Mouse (Mus musculus) left cerebral cortex, postnatal 10 days (tissue): ENCODE measurements around the gene Mink1. TPM values are rescaled to one million over a fixed set of nuclear protein-coding genes. Genes with fewer than 3 reads are reported as not detected.

Experiments
- DNase-seq, 2 experiments: peaks; one replicate each; pipeline ENCODE4 v3.0.0; 2021 to 2022; ENCODE audit warnings: low spot score in 2 of 2, mixed read lengths in 1 of 2; ENCODE audit errors: extremely low spot score in 1 of 2
- intact Hi-C: fragments of 180-260 bp; cut with DNase I; formaldehyde crosslinking; loops from one replicate; pipeline ENCODE4 v1.15.1; 2025
- total RNA-seq, 2 experiments: library from RNA; stranded (reverse); gene quantifications; 2 replicates each; pipeline ENCODE4 v1.2.3; 2021

Gene Mink1
- total RNA-seq, 2 experiments from 2014 or later, result 252 to 262 TPM

- peak in 1 of 2 experiments; percentile 53 for DNase-seq
- intact Hi-C loops, result no loop called here
Observed at GRCm38 (mm10) chr11:70646259-70646555, 83.5 kb downstream of the Mink1 start.

- DNase-seq, result peak; percentile 96 to 99
- intact Hi-C loops, result no loop called here
Observed at GRCm38 (mm10) chr11:70646691-70647650, 84.3 kb downstream of the Mink1 start, which contains the start of the genes Rnf167 and Slc25a11. Rnf167 (plus strand) TSS chr11:70647235. Slc25a11 (minus strand) TSS chr11:70647479.

GRCm38 (mm10) chr11:70647716-70648420, 85.2 kb downstream of the Mink1 start:
- peak in 1 of 2 experiments; percentile 66 for DNase-seq
- intact Hi-C loops, result no loop called here

GRCm38 (mm10) chr11:70648512-70648911, 85.8 kb downstream of the Mink1 start:
- no peak for DNase-seq
- intact Hi-C loops, result no loop called here

- DNase-seq, result no peak
Observed at GRCm38 (mm10) chr11:70649185-70649734, 86.6 kb downstream of the Mink1 start.

GRCm38 (mm10) chr11:70650322-70651175, 87.9 kb downstream of the Mink1 start:
- no peak for DNase-seq
- intact Hi-C loops, result no loop called here

More at GRCm38 (mm10) chr11:70649185-70649734, 86.6 kb downstream of the Mink1 start:
- intact Hi-C loops, result no loop called here

GRCm38 (mm10) chr11:70651391-70651790, 88.7 kb downstream of the Mink1 start:
- intact Hi-C loops, result no loop called here
- DNase-seq, result no peak

GRCm38 (mm10) chr11:70652029-70652883, 89.6 kb downstream of the Mink1 start:
- intact Hi-C loops, result no loop called here

GRCm38 (mm10) chr11:70652884-70653344, 90.2 kb downstream of the Mink1 start:
- intact Hi-C loops, result no loop called here
- DNase-seq, result no peak

More at GRCm38 (mm10) chr11:70652029-70652883, 89.6 kb downstream of the Mink1 start:
- no peak for DNase-seq

GRCm38 (mm10) chr11:70653345-70654197, 90.9 kb downstream of the Mink1 start:
- DNase-seq, result peak in 1 of 2 experiments; percentile 83
- intact Hi-C loops, result no loop called here

GRCm38 (mm10) chr11:70654198-70654922, 91.7 kb downstream of the Mink1 start, which contains the start of gene Pfn1:
Pfn1 (minus strand) TSS chr11:70654644.
- intact Hi-C loops, result no loop called here
- peak in 1 of 2 experiments; percentile 89 for DNase-seq

- intact Hi-C loops, result no loop called here
- DNase-seq, result peak; percentile 56 to 91
Observed at GRCm38 (mm10) chr11:70654923-70655570, 92.4 kb downstream of the Mink1 start.

GRCm38 (mm10) chr11:70655571-70656455, 93.1 kb downstream of the Mink1 start:
- intact Hi-C loops, result no loop called here
- peak in 1 of 2 experiments; percentile 76 for DNase-seq

GRCm38 (mm10) chr11:70656456-70656927, 93.8 kb downstream of the Mink1 start:
- peak in 1 of 2 experiments; percentile 64 for DNase-seq

More at GRCm38 (mm10) chr11:70656456-70656927, 93.8 kb downstream of the Mink1 start:
- intact Hi-C loops, result no loop called here
